Mouse (Mus musculus) hindbrain, embryonic 11.5 days (tissue): Measurements from ENCODE around the gene Cdk5r1. TPM values are rescaled to one million over a fixed set of nuclear protein-coding genes. Genes with fewer than 3 reads are reported as not detected.

Experiments used
- ATAC-seq: fragments of 200-750 bp; cut with Nextera tagmentation; 2 replicates; pipeline ENCODE4 v1.8.0; 2017; ENCODE audit warnings: mild to moderate bottlenecking, moderate TSS enrichment, moderate library complexity; ENCODE audit not compliant: low FRiP score
- DNase-seq: peaks from one replicate; pipeline ENCODE4 v3.0.0-alpha.2; 2015; ENCODE audit warnings: low spot score
- H3K27ac ChIP-seq: fragments of 300-500 bp; sonication (generic); 2 replicates; pipeline ENCODE4 v1.5.1; 2014; ENCODE audit warnings: mild to moderate bottlenecking, low read depth, low read length
- H3K27me3 ChIP-seq: fragments of 300-500 bp; sonication (generic); 2 replicates; pipeline ENCODE4 v1.6.1; 2014; ENCODE audit warnings: mild to moderate bottlenecking, low read length, moderate library complexity, mixed read lengths; ENCODE audit not compliant: control insufficient read depth, insufficient read depth
- H3K36me3 ChIP-seq: fragments of 300-500 bp; sonication (generic); 2 replicates; pipeline ENCODE4 v1.6.1; 2014; ENCODE audit warnings: mild to moderate bottlenecking, low read length, moderate library complexity, mixed read lengths; ENCODE audit not compliant: control insufficient read depth, insufficient read depth
- H3K4me1 ChIP-seq: fragments of 300-500 bp; sonication (generic); replicated peaks from 2 replicates; pipeline ENCODE4 v1.6.1; 2014; ENCODE audit warnings: low read length, mixed read lengths; ENCODE audit not compliant: control insufficient read depth, insufficient read depth
- H3K4me2 ChIP-seq: fragments of 300-500 bp; sonication (generic); replicated peaks from 2 replicates; pipeline ENCODE4 v1.6.1; 2014; ENCODE audit warnings: mild to moderate bottlenecking, low read depth, low read length
- H3K4me3 ChIP-seq: fragments of 300-500 bp; sonication (generic); 2 replicates; pipeline ENCODE4 v1.5.1; 2014; ENCODE audit warnings: low read depth, low read length
- H3K9ac ChIP-seq: fragments of 300-500 bp; sonication (generic); 2 replicates; pipeline ENCODE4 v1.6.1; 2014; ENCODE audit warnings: low read depth, low read length
- H3K9me3 ChIP-seq: fragments of 300-500 bp; sonication (generic); 2 replicates; pipeline ENCODE4 v1.6.1; 2016; ENCODE audit warnings: low read length; ENCODE audit not compliant: control insufficient read depth
- WGBS: fragments of 180-500 bp; shearing (Covaris S2); extraction: QIAGEN DNeasy Blood & Tissue Kit; methylation state at CpG from one replicate; pipeline ENCODE4 v1.1.7; 2014; 5-methylcytosine and 5-hydroxymethylcytosine counted together
- polyA plus RNA-seq: library from polyadenylated mRNA; unstranded; fragments of >200 nt; fragmentation: Nextera tagmentation; extraction: Ambion mirVana; gene quantifications from 2 replicates; pipeline ENCODE4 v1.2.1, GENCODE M21; 2014

Gene Cdk5r1
- polyA plus RNA-seq, 1 experiment from 2014 or later = 21.5 TPM

- Histone ChIP-seq H3K36me3 (no peaks in the 10 kb centered on the region), H3K27me3 (no peaks in the 10 kb centered on the region), H3K9ac (no peak overlapping the region), H3K27ac (no peak overlapping the region), H3K4me3 (no peak overlapping the region), H3K9me3 (no peaks in the 10 kb centered on the region), H3K4me1 (peaks cover 5% of the 10 kb centered on the region), H3K4me2 (no peak overlapping the region)
- ATAC-seq = no peak
- no peak for DNase-seq
- WGBS = 84% methylated on average over 10 of the region's 10 CpGs
These were observed 8.9 kb downstream of the Cdk5r1 start for GRCm38 (mm10) chr11:80485622-80486206.

- ATAC-seq (no peak), DNase-seq (no peak)
- Histone ChIP-seq H3K27me3 (no peaks in the 10 kb centered on the region), H3K4me3 (no peak overlapping the region), H3K4me1 (peaks cover 5% of the 10 kb centered on the region), H3K9ac (no peak overlapping the region), H3K9me3 (no peaks in the 10 kb centered on the region), H3K36me3 (no peaks in the 10 kb centered on the region), H3K4me2 (no peak overlapping the region), H3K27ac (no peak overlapping the region)
- WGBS = 59% methylated on average over 15 of the region's 15 CpGs
These were observed 11.2 kb downstream of the Cdk5r1 start for GRCm38 (mm10) chr11:80487904-80488587.

GRCm38 (mm10) chr11:80489172-80489881, 12.5 kb downstream of the Cdk5r1 start:
- no peak overlapping the region for H3K4me3 ChIP-seq
- peaks cover 2% of the 10 kb centered on the region for H3K4me1 ChIP-seq
- DNase-seq (no peak), ATAC-seq (no peak)
- H3K4me2 ChIP-seq = no peak overlapping the region
- WGBS = 64% methylated on average over 12 of the region's 12 CpGs
- no peaks in the 10 kb centered on the region for H3K27me3 ChIP-seq
- H3K9me3 ChIP-seq = no peaks in the 10 kb centered on the region
- H3K9ac ChIP-seq = no peak overlapping the region
- H3K27ac ChIP-seq = no peak overlapping the region
- no peaks in the 10 kb centered on the region for H3K36me3 ChIP-seq

GRCm38 (mm10) chr11:80489882-80490196, 13.0 kb downstream of the Cdk5r1 start:
- Histone ChIP-seq H3K4me1 (no peaks in the 10 kb centered on the region; the same call in 1 of the 2 replicates), H3K4me3 (no peak overlapping the region), H3K9ac (no peak overlapping the region), H3K9me3 (no peaks in the 10 kb centered on the region), H3K27ac (no peak overlapping the region), H3K27me3 (no peaks in the 10 kb centered on the region), H3K36me3 (no peaks in the 10 kb centered on the region), H3K4me2 (no peak overlapping the region)
- whole genome bisulfite sequencing = 70% methylated on average over 5 of the region's 5 CpGs
- DNase-seq (no peak), ATAC-seq (no peak)

- Histone ChIP-seq H3K9me3 (no peaks in the 10 kb centered on the region), H3K4me3 (no peak overlapping the region), H3K27me3 (no peaks in the 10 kb centered on the region), H3K9ac (no peak overlapping the region), H3K4me1 (no peaks in the 10 kb centered on the region; the same call in 1 of the 2 replicates), H3K4me2 (no peak overlapping the region), H3K36me3 (no peaks in the 10 kb centered on the region), H3K27ac (no peak overlapping the region)
- DNase-seq = no peak
- WGBS = 72% methylated on average over 10 of the region's 10 CpGs
- no peak for ATAC-seq
These were observed 14.0 kb downstream of the Cdk5r1 start for GRCm38 (mm10) chr11:80490831-80491230.

- ATAC-seq (no peak), DNase-seq (no peak)
- no peak overlapping the region for H3K4me3 ChIP-seq
- no peaks in the 10 kb centered on the region for H3K9me3 ChIP-seq
- WGBS = 91% methylated on average over 5 of the region's 5 CpGs
- H3K4me2 ChIP-seq = no peak overlapping the region
- H3K4me1 ChIP-seq = no peaks in the 10 kb centered on the region; the same call in none of the 2 replicates
- no peaks in the 10 kb centered on the region for H3K27me3 ChIP-seq
- no peak overlapping the region for H3K27ac ChIP-seq
- no peaks in the 10 kb centered on the region for H3K36me3 ChIP-seq
- no peak overlapping the region for H3K9ac ChIP-seq
These were observed 16.4 kb downstream of the Cdk5r1 start for GRCm38 (mm10) chr11:80493186-80493585.

GRCm38 (mm10) chr11:80494852-80495251, 18.0 kb downstream of the Cdk5r1 start:
- Histone ChIP-seq H3K27me3 (no peaks in the 10 kb centered on the region), H3K9ac (no peak overlapping the region), H3K4me3 (no peak overlapping the region), H3K9me3 (no peaks in the 10 kb centered on the region), H3K27ac (no peak overlapping the region), H3K4me2 (no peak overlapping the region), H3K4me1 (peaks cover 9% of the 10 kb centered on the region), H3K36me3 (no peaks in the 10 kb centered on the region)
- ATAC-seq (no peak), DNase-seq (no peak)
- WGBS = 74% methylated on average over 9 of the region's 9 CpGs

- Histone ChIP-seq H3K36me3 (no peaks in the 10 kb centered on the region), H3K9ac (no peak overlapping the region), H3K27ac (no peak overlapping the region), H3K27me3 (no peaks in the 10 kb centered on the region), H3K4me3 (no peak overlapping the region), H3K4me2 (no peak overlapping the region), H3K4me1 (peaks cover 11% of the 10 kb centered on the region), H3K9me3 (no peaks in the 10 kb centered on the region)
- no peak for DNase-seq
- ATAC-seq = no peak
- WGBS = 95% methylated on average over 6 of the region's 6 CpGs
These were observed 19.1 kb downstream of the Cdk5r1 start for GRCm38 (mm10) chr11:80495972-80496371.

- no peak overlapping the region for H3K9ac ChIP-seq
- no peaks in the 10 kb centered on the region for H3K9me3 ChIP-seq
- H3K4me3 ChIP-seq = no peak overlapping the region
- no peak for DNase-seq
- H3K4me2 ChIP-seq = no peak overlapping the region
- 68% methylated on average over 1 of the region's 1 CpGs for WGBS
- H3K27ac ChIP-seq = no peak overlapping the region
- no peak for ATAC-seq
- peaks cover 11% of the 10 kb centered on the region for H3K4me1 ChIP-seq
- no peaks in the 10 kb centered on the region for H3K36me3 ChIP-seq
- H3K27me3 ChIP-seq = no peaks in the 10 kb centered on the region
These were observed 19.8 kb downstream of the Cdk5r1 start for GRCm38 (mm10) chr11:80496640-80497039.
